Mouse (Mus musculus): ENCODE data around the gene Shb. TPM values are rescaled to one million over a fixed set of nuclear protein-coding genes. Genes with fewer than 3 reads are reported as not detected.

The Shb gene
- total RNA-seq, 2 experiments from 2014 or later, result 27.0 to 29.0 TPM

DNA sequence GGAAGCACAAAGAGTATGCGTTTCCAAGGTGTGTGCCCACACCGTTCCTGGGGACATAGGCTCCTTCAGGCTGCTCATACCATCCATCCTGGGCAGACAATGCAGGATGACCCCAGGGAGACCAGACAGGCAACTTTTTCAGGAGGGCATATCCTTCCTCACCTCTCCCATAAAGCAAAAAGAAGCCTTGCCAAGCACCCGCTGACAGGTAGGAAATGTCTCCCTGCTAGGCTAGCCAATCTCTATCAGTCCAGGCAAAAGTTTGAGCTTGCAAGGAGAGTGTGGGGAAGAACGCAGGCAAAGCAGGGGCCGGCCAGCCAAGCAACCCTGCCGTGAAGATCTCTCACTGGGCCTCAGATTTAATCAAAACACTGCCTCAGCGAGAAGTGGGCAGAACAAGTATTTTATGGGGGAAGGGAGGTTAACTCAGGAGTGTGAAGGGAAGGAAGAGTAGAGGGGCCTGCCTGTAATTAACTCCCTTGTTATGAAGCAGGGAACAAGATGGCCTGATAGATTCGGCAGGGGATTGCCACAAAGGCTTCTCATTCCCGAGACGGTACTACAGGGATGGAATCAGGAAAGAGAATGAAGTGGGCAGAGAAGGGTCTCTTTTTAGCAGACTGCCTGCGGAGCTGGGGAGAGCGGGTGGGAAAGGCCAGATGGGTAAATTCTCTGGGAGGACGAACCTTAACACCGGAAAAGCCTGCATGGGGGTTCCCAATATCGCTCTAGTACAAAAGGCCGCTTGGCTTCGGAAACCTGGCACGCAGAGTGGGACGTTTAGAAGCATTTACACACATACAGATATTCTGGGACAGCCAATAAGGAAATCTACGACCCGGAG lies 3.7 kb downstream of the Shb start:
- no peak for DNase-seq (ENCODE audit: low spot score in 2 of 2)

GRCm38 (mm10) chr4:45527562-45528354 lies 4.5 kb downstream of the Shb start:
- peak in 1 of 2 experiments; percentile 53 for DNase-seq (ENCODE audit: low spot score in 2 of 2)

DNA sequence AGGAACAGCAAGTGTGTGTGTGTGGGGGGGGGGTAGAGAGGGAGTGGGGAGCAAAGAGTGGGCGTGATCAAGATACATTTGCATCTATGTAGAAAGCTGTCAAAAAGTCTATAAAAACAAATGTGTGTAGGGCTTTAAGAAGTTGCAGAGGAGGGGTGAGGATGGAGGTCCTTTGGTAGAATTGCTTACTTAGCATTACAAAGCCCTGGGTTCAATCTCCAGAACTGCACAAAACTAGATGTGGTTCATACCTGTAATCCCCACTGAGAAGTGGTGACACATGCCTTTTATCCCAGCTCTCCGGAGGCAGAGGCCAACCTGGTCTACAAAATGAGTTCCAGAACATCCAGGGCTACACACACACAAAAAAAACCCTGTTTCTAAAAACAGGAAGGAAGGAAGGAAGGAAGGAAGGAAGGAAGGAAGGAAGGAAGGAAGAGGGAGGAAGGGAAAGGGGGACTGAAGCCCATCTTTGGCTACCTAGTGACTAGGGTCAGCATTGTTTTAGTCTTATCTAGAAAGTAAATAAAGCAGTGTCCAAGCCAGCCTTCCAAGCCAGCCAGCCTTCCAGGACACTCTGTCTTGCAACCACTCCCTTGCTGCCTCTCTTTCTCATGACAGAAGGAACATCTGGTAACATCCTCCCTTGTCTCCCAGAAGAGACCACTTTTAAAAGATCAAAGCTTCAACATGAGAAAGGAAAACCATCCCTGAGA lies 5.3 kb downstream of the Shb start:
- DNase-seq (ENCODE audit: low spot score in 2 of 2), result no peak

DNA sequence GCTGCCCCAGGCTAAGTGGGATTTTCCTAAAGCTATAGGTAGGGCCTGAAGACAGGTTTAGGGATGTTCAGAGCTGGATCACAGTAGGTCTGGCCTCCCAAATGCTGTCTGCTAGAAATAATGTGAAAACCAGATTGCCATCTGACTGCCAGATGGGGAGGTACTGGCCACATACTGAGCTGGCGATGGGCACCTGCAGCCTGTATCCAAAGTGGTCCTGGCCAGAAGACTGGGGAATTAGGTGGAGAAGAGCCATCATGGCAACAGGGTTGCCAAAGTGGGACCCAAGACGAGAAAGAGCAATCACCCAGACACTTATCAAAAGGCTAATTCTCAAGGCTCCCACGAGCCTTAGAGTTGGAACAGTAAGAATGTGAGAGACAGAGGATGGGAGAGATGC lies 6.1 kb downstream of the Shb start:
- DNase-seq (ENCODE audit: low spot score in 2 of 2), result no peak

DNA sequence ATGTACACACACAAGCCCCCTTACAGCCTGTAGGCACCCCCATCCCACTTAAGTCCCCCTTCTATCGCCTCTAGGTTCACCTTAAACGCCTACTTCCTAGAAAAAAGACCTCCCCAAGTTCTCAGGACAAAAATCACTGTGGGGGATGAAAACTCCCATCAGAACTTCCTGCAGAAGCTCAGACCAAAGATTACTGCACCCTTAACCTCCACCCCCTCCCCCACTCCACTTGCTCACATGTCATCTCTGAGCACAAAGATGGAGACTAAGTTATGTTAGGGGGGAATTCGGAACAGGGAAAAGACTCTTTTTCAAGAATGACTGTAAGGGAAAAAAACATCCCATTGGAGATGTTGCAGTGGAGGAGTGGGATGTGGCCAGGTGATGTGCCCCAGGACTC lies 6.7 kb downstream of the Shb start:
- DNase-seq (ENCODE audit: low spot score in 2 of 2), result no peak

- no peak for DNase-seq (ENCODE audit: low spot score in 2 of 2)
Observed at GRCm38 (mm10) chr4:45524602-45525001, 7.7 kb downstream of the Shb start.

GRCm38 (mm10) chr4:45523360-45523759 lies 8.9 kb downstream of the Shb start:
- no peak for DNase-seq (ENCODE audit: low spot score in 2 of 2)

DNA sequence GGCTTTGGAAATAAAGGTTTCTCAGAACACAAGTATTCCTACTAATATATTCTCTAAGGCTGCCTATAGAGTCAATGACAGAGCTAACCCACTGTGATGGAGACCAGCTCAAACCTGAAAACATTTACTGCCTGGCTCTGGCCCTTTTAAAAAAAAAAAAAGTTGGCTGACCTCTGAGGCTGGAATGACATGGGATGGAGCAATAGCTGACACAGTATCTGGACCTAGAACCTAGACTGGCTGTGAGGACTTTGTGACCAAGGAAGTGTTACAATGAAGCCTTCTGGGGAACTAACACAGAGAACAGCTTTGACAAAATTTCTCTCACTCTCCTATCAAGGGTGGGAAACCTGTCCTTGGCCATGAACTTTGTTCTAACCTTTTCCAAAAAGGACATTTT lies 9.3 kb downstream of the Shb start:
- DNase-seq (ENCODE audit: low spot score in 2 of 2), result no peak

- no peak for DNase-seq (ENCODE audit: low spot score in 2 of 2)
Observed at GRCm38 (mm10) chr4:45522583-45522900, 9.7 kb downstream of the Shb start.

GRCm38 (mm10) chr4:45521705-45522582 lies 10.3 kb downstream of the Shb start:
- DNase-seq (ENCODE audit: low spot score in 2 of 2), result no peak

GRCm38 (mm10) chr4:45520375-45520774 lies 11.9 kb downstream of the Shb start:
- no peak for DNase-seq (ENCODE audit: low spot score in 2 of 2)

DNA sequence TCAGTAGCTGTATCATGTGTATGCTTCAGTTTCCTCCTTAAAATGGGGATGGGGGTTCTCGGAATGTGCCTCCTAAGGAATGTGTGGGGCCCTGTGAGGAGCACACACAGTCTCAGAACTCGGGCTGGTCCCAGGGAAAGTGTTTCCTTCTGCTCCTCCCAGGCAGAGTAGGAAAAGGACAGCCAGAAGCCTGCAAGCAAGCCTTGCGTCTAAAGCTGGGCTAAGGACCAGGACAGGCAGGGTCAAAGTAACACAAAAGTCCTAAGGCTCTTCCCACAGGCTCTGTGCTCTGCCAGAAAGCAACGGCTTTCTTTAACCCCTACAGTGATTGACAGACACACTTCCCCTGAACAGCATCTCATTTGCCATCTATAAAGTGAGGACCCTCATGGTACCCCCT lies 14.9 kb downstream of the Shb start:
- no peak for DNase-seq (ENCODE audit: low spot score in 2 of 2)

DNA sequence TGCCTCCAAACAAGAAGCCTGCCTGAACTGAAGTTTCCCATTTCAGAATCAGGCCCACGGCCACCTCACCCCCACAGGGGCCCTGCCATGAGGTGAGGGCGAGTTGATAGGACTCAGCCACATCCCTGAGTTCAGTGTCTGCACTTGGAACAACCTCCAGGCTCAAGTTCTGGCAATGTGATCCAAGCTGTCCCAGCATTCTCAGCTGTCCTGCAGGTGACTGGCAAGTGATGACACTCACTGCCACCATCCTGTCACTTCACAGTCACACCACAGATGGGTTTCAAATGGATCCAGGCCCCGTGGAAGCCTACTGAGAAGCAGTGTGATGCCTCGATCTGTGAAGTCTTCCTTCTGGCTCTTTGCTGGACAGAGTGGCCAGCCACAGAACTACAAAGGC lies 16.4 kb downstream of the Shb start:
- no peak for DNase-seq (ENCODE audit: low spot score in 2 of 2)

GRCm38 (mm10) chr4:45514406-45514805 lies 17.9 kb downstream of the Shb start:
- DNase-seq (ENCODE audit: low spot score in 2 of 2), result no peak

DNA sequence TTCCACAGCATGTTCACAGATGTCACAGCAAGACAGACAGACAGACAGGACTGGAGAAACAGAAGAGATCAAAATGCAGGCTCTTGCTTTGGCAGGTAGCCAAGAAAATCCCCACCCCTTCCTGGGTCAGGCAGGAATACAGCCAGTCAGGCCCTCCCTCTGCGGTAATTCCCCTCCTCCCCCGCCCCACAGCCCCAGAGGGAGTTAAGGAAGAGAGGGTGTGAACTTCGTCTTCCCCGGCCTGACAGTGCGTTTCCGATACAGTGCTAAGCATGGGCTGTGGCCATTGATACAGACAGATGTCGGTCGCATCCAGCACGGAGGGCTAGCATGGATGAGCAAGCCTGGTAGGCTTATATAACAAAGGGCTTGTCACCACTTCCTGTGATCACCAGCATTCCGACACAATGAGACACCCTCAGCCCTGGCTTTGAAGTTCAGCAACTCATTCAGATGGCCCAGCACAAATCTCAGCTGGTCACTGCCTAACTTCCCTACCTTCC lies 18.4 kb downstream of the Shb start:
- no peak for DNase-seq (ENCODE audit: low spot score in 2 of 2)

DNA sequence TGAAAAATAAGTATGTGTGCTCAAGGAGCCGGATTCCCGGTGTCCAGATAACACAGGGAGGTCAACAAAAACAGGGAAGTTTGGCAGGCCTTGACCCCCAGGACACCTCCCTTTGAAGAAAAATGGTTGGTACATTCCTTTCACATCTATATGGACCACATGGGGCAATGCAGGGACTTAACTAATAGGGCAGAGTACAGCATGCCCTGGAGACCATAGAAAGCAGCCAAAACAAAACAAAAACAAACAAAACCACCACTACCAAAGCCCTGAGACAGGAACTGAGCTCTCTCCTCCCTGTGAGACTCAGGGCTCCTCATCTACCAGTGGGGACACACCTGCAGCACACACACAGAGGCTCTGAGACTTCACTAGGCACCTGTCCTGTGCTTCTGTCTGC lies 18.9 kb downstream of the Shb start:
- DNase-seq (ENCODE audit: low spot score in 2 of 2), result no peak

- DNase-seq (ENCODE audit: low spot score in 2 of 2), result no peak
Observed at GRCm38 (mm10) chr4:45510163-45510562, 22.1 kb downstream of the Shb start.

GRCm38 (mm10) chr4:45509416-45509815 lies 22.9 kb downstream of the Shb start:
- no peak for DNase-seq (ENCODE audit: low spot score in 2 of 2)

- no peak for DNase-seq (ENCODE audit: low spot score in 2 of 2)
Observed at GRCm38 (mm10) chr4:45508469-45508868, 23.8 kb downstream of the Shb start.

DNA sequence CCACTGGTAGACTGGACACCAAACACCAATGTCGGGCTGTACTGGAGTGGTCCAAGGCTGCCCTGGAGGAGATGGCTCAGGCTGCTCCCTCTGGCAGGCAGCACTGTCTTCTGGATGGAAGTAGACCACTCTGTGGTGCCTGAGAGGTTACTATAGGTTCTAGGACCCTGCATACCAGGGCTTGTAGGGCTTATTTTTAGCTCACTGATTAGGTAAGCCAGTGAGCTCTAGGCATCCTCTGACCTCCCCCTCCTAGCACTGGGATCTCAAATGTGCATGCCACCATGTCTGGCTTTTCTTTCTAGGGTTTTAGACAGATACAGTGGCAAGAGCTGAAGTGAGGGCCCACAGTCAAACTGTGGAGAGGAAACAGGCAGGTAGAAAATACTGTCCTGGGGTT lies 24.8 kb downstream of the Shb start:
- no peak for DNase-seq (ENCODE audit: low spot score in 2 of 2)

DNA sequence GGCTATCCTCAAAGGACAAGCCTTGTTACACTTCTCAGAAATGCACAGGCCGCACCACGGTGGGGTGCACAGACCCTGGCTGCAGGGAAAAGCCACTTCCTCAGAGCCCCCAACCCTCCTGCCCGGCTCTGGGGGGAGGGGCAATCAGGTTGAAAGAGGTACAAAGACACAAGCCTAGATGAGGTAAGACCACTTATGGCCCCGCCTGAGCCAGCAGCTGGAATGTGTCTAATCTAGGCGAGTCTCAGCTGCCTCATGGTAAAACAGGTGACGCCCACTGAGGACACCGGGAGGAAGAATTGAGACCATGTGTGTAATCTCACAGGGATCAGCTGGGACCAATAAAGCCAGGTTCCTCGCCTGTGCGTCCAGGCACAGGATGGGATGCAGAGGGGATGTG lies 25.2 kb downstream of the Shb start:
- DNase-seq (ENCODE audit: low spot score in 2 of 2), result no peak
